Mouse (Mus musculus): ENCODE measurements at regions not wholly inside any gene's neighbourhood (a gene's known extent, or its start where the extent isn't known, plus 50 kb on each side); places are given as distances from the start of the nearest gene placed in this dataset.

DNA sequence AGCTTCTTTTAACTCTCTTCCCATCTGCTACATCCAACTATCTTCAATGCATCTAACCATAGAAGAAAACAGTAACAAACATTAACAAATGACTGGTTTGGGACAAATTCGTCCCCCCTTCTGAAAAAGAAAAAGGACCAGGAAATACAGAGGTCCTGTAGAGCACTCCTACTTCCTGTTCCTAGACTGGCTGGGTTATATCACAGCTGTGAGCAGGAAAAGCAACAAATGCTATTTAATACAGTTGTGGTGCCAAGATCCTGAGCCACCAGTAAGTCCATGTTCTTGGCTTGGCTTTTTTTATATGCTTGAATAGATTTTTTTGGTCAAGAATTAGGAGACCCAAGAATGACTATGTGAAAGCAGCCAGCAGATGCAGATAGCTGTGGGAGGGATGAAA is 62.8 kb upstream of the Tmem164 start:
- ATAC-seq (replicated peaks; ENCODE audit: low FRiP score, poor library complexity, severe bottlenecking), result no peak

- ATAC-seq (replicated peaks; ENCODE audit: low FRiP score, poor library complexity, severe bottlenecking), result no peak
Measured at GRCm38 (mm10) chrX:142623359-142623758, 57.8 kb upstream of the Tmem164 start.

DNA sequence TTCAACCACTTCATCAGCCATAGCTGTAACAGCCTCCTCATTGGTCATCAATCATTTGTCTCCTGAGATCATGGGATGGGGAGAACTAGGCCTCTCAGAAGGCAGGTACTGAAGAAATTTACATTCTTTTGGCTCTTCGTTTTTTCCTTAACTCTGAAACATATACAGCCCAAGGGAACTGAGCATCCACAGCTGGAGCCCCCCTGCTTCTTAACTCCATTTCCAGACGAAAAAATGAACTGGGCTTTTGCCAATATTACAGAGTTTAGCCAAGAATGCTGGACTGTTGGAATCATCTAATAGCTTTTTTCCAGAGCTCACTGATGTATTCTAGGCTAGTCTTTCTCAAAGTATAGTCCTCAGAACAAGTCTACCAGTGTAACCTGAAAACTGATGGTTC is 57.3 kb upstream of the Tmem164 start:
- no peak for ATAC-seq (replicated peaks; ENCODE audit: low FRiP score, poor library complexity, severe bottlenecking)

Data from erythroblast, adult 5-6 weeks (primary cell).